Mouse (Mus musculus) lung, adult 2 months (tissue): Measurements from ENCODE around the gene Slc25a33.

Experiments
- CTCF ChIP-seq: fragments of 200-500 bp; IDR thresholded peaks from 2 replicates; pipeline ENCODE4 v1.5.1; 2011; ENCODE audit warnings: mild to moderate bottlenecking, low read length, control low read depth; ENCODE audit not compliant: insufficient read depth
- POLR2A ChIP-seq: fragments of 200-500 bp; IDR thresholded peaks from 2 replicates; pipeline ENCODE4 v1.6.1; 2011; ENCODE audit warnings: low read depth, mild to moderate bottlenecking, control low read depth, low read length, borderline replicate concordance; ENCODE audit errors: extremely low read depth

DNA sequence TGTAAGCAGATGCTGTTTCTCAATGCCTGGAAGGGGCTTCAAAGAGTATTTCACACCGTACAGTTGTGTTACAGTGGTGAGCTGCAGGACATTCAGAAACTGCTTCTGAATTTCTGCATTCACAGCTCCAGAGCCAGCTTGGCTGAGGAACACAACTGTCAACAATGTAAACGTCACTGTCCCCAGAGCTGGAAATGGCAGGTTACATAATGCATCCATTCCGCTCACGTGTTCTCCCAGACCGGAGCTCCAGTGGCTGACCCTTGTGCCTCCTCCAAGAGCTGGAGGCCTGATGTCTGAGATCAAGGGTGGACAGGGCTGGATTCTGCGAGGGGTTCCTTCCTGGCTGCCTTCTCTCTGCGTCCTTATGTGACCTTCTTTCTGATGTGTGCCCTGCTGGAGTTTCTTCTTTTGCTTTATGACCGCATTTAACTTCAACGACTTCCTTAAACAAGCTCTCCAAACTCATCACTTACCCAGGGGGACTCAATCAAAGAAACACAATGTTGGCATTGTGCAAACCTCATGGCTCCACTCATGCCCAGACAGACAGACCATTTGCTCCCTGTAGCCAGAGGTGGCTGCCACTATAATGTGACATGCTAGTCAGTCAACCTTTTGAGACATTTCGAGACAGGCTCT is 18.2 kb upstream of the Slc25a33 start:
- TF ChIP-seq CTCF: no peak
- peak; percentile 51; the same call in 1 of the 2 replicates for TF ChIP-seq POLR2A
